Mouse (Mus musculus) bone marrow, adult 2 months (tissue): ENCODE measurements around the gene Btnl2. TPM values are rescaled to one million over a fixed set of nuclear protein-coding genes. Genes with fewer than 3 reads are reported as not detected.
A peak's percentile ranks its signal among the peaks of the same experiment; 100 is the strongest.

Experiments
- H3K27ac ChIP-seq: fragments of 200-500 bp; 2 replicates; pipeline ENCODE4 v1.5.1; 2012; ENCODE audit warnings: low read depth, mild to moderate bottlenecking, control low read depth, inconsistent platforms, low read length; ENCODE audit not compliant: control insufficient read depth, poor library complexity, insufficient read depth
- H3K4me1 ChIP-seq: fragments of 200-500 bp; 2 replicates; pipeline ENCODE4 v1.6.1; 2011; ENCODE audit warnings: low read length; ENCODE audit not compliant: control insufficient read depth, insufficient read depth
- H3K4me3 ChIP-seq: fragments of 200-500 bp; replicated peaks from 2 replicates; pipeline ENCODE3; 2011; ENCODE audit warnings: mild to moderate bottlenecking, low read depth, low read length, control low read depth; ENCODE audit not compliant: control insufficient read depth
- CTCF ChIP-seq: fragments of 200-500 bp; IDR thresholded peaks from 2 replicates; pipeline ENCODE4 v1.5.1; 2011; ENCODE audit warnings: low read length, control low read depth; ENCODE audit not compliant: control insufficient read depth, insufficient read depth
- POLR2A ChIP-seq: fragments of 200-500 bp; IDR thresholded peaks from 2 replicates; pipeline ENCODE4 v1.6.1; 2011; ENCODE audit warnings: low read depth, mild to moderate bottlenecking, control low read depth, low read length, borderline replicate concordance; ENCODE audit not compliant: control insufficient read depth
- WGBS: fragments of 180-500 bp; shearing (Covaris S2); methylation state at CpG from one replicate; pipeline ENCODE4 v1.1.7; 2018; 5-methylcytosine and 5-hydroxymethylcytosine counted together
- polyA plus RNA-seq: library from polyadenylated mRNA; stranded (reverse); fragments of >200 nt; gene quantifications from 2 replicates; pipeline ENCODE4 v1.2.4, GENCODE M21; 2011; ENCODE audit warnings: low replicate concordance; ENCODE audit not compliant: missing spikeins, insufficient read depth, insufficient read length

The Btnl2 gene
- polyA plus RNA-seq, 1 experiment, result 1.8 TPM

- H3K4me3 ChIP-seq, result no peak overlapping the region
- H3K27ac ChIP-seq, result no peak overlapping the region
- TF ChIP-seq CTCF, result no peak
- TF ChIP-seq POLR2A, result no peak
- WGBS, result 71% methylated on average over 10 of the region's 10 CpGs
- H3K4me1 ChIP-seq, result peaks cover 2% of the 10 kb centered on the region; the same call in 1 of the 2 replicates
Observed at GRCm38 (mm10) chr17:34365031-34365430, 10.4 kb downstream of the Btnl2 start.

GRCm38 (mm10) chr17:34370563-34370962 lies 15.9 kb downstream of the Btnl2 start:
- TF ChIP-seq CTCF (no peak), POLR2A (no peak)
- Histone ChIP-seq H3K27ac (no peak overlapping the region), H3K4me1 (no peaks in the 10 kb centered on the region; the same call in 1 of the 2 replicates), H3K4me3 (no peak overlapping the region)
- WGBS, result 74% methylated on average over 4 of the region's 4 CpGs

GRCm38 (mm10) chr17:34373055-34373709 lies 18.6 kb downstream of the Btnl2 start:
- 74% methylated on average over 6 of the region's 6 CpGs for WGBS
- H3K4me3 ChIP-seq, result no peak overlapping the region
- no peak overlapping the region for H3K27ac ChIP-seq
- TF ChIP-seq CTCF (no peak), POLR2A (no peak)
- H3K4me1 ChIP-seq, result peaks cover 3% of the 10 kb centered on the region

GRCm38 (mm10) chr17:34376847-34377246 lies 22.2 kb downstream of the Btnl2 start, which contains the start of gene Btnl1:
TSS of gene Btnl1 (plus strand) at chr17:34377132.
- TF ChIP-seq CTCF (no peak), POLR2A (no peak)
- 66% methylated on average over 2 of the region's 2 CpGs for WGBS
- no peak within 1 kb of the TSS for H3K27ac ChIP-seq
- peaks cover 3% of the 10 kb centered on the region for H3K4me1 ChIP-seq
- H3K4me3 ChIP-seq, result no peak within 1 kb of the TSS

- no peak overlapping the region for H3K4me3 ChIP-seq
- H3K4me1 ChIP-seq, result peaks cover 3% of the 10 kb centered on the region
- H3K27ac ChIP-seq, result no peak overlapping the region
- TF ChIP-seq POLR2A, result no peak
- TF ChIP-seq CTCF, result no peak
- 18% methylated on average over 6 of the region's 6 CpGs for WGBS
Observed at GRCm38 (mm10) chr17:34377450-34378209, 23.0 kb downstream of the Btnl2 start.

GRCm38 (mm10) chr17:34378716-34379115 lies 24.1 kb downstream of the Btnl2 start:
- H3K4me3 ChIP-seq, result no peak overlapping the region
- WGBS, result 51% methylated on average over 2 of the region's 2 CpGs
- TF ChIP-seq POLR2A, result no peak
- TF ChIP-seq CTCF, result no peak
- peaks cover 3% of the 10 kb centered on the region for H3K4me1 ChIP-seq
- H3K27ac ChIP-seq, result no peak overlapping the region

- Histone ChIP-seq H3K27ac (no peak overlapping the region), H3K4me3 (no peak overlapping the region), H3K4me1 (peaks cover 3% of the 10 kb centered on the region)
- TF ChIP-seq POLR2A, result no peak
- no peak for TF ChIP-seq CTCF
- WGBS, result 84% methylated on average over 7 of the region's 7 CpGs
Observed at GRCm38 (mm10) chr17:34379451-34379850, 24.8 kb downstream of the Btnl2 start.

- H3K4me1 ChIP-seq, result peaks cover 3% of the 10 kb centered on the region
- no peak for TF ChIP-seq CTCF
- no peak for TF ChIP-seq POLR2A
- 79% methylated on average over 11 of the region's 11 CpGs for WGBS
- no peak overlapping the region for H3K27ac ChIP-seq
- no peak overlapping the region for H3K4me3 ChIP-seq
Observed at GRCm38 (mm10) chr17:34381876-34382275, 27.3 kb downstream of the Btnl2 start.

- TF ChIP-seq CTCF (peak; percentile 64), POLR2A (no peak)
- H3K27ac ChIP-seq, result no peak overlapping the region
- 68% methylated on average over 7 of the region's 7 CpGs for WGBS
- no peak overlapping the region for H3K4me3 ChIP-seq
- no peaks in the 10 kb centered on the region; the same call in 1 of the 2 replicates for H3K4me1 ChIP-seq
Observed at GRCm38 (mm10) chr17:34383212-34383611, 28.6 kb downstream of the Btnl2 start.
